Mouse (Mus musculus): ENCODE results near the gene Setd7. TPM values are rescaled to one million over a fixed set of nuclear protein-coding genes. Genes with fewer than 3 reads are reported as not detected.
A peak's percentile ranks its signal among the peaks of the same experiment; 100 is the strongest.

Gene Setd7
- polyA plus RNA-seq, 1 experiment from 2014 or later = 2.1 TPM

DNA sequence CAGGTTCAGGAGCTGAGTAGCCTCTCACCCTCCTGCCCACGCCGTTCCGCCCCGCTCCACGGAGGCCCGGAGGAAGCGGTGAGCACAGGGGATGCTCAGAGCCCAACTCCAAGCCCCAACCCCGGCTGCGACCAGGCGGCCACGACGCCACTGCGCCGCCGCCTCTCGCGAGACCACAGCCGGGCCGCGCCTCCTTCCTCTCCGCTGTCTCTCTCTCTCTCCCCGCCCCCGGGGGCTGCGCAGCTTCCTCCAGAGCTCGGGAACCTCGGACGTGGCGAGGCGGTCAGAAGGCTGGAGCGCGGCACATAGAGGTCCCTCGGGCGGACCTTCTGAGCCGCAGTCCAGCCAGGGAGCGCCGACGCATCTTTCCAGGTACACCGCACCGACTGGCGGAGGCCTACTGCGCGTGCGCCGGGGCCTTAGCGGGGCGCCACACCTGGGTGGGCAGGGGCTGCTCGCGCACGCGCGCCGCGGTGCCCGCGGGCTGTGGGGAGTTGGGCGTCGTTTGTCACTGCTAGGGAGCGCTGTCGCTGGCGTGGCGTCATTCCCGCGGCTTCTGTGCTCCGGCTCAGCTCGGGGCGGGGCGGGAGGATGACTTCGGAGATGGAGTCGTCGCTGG, 76.8 kb downstream of the Setd7 start, which contains the start of gene Rab33b:
Rab33b (plus strand) TSS at position 180 of the 619 bp plus-strand sequence.
- Histone ChIP-seq H3K36me3 (ENCODE audit: insufficient read depth, low read length) (no peaks in the 10 kb centered on the region), H3K9ac (replicated peaks; ENCODE audit: low read depth) (peak within 1 kb of the TSS; percentile 80), H3K27ac (ENCODE audit: low read length) (peak within 1 kb of the TSS; percentile 94), H3K4me3 (ENCODE audit: low read depth, low read length) (peak within 1 kb of the TSS; percentile 89), H3K4me1 (ENCODE audit: insufficient read depth, low read depth, low read length) (peaks cover 12% of the 10 kb centered on the region; the same call in 1 of the 2 replicates), H3K4me2 (replicated peaks; ENCODE audit: low read depth, low read length) (peak within 1 kb of the TSS; percentile 75), H3K27me3 (replicated peaks; ENCODE audit: insufficient read depth, low read length) (no peaks in the 10 kb centered on the region), H3K9me3 (ENCODE audit: low read length) (no peaks in the 10 kb centered on the region)
- TF ChIP-seq CTCF (IDR thresholded peaks at IDR 0.05) = peak; percentile 60
- no peak for TF ChIP-seq EP300 (IDR thresholded peaks at IDR 0.05)
- ATAC-seq (peak; percentile 97), DNase-seq (ENCODE audit: low spot score) (peak; percentile 99)
- 5% methylated on average over 56 of the region's 70 CpGs for WGBS

DNA sequence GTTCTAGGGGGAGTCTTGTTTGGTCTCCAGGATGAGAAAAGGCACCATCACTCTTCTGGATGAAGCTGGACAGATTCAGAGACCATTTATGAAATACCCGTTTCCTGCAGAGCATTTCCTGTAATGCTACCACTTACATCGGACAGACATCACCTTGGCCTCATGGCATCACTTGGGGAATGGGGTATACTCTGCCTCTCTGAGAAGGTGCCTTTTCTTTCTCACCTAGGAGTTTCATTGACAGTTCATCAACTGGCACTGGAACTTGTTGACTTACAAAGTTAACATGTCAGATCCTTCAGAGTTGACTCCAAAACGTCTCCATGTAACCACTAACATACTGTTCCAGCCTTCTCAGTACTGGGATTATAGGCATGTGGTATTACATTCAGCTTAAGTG, 77.9 kb downstream of the Setd7 start:
- no peak overlapping the region for H3K9ac ChIP-seq (replicated peaks; ENCODE audit: low read depth)
- TF ChIP-seq EP300 (IDR thresholded peaks at IDR 0.05) = no peak
- TF ChIP-seq CTCF (IDR thresholded peaks at IDR 0.05) = no peak
- ATAC-seq (no peak), DNase-seq (ENCODE audit: low spot score) (no peak)
- H3K27ac ChIP-seq (ENCODE audit: low read length) = peak overlapping the region; percentile 94; the same call in 1 of the 2 replicates
- WGBS = 51% methylated on average over 3 of the region's 3 CpGs
- H3K4me2 ChIP-seq (replicated peaks; ENCODE audit: low read depth, low read length) = peak overlapping the region; percentile 75
- H3K36me3 ChIP-seq (ENCODE audit: insufficient read depth, low read length) = no peaks in the 10 kb centered on the region
- H3K4me3 ChIP-seq (ENCODE audit: low read depth, low read length) = no peak overlapping the region
- H3K27me3 ChIP-seq (replicated peaks; ENCODE audit: insufficient read depth, low read length) = no peaks in the 10 kb centered on the region
- H3K9me3 ChIP-seq (ENCODE audit: low read length) = no peaks in the 10 kb centered on the region
- H3K4me1 ChIP-seq (ENCODE audit: insufficient read depth, low read depth, low read length) = peaks cover 12% of the 10 kb centered on the region; the same call in 1 of the 2 replicates

DNA sequence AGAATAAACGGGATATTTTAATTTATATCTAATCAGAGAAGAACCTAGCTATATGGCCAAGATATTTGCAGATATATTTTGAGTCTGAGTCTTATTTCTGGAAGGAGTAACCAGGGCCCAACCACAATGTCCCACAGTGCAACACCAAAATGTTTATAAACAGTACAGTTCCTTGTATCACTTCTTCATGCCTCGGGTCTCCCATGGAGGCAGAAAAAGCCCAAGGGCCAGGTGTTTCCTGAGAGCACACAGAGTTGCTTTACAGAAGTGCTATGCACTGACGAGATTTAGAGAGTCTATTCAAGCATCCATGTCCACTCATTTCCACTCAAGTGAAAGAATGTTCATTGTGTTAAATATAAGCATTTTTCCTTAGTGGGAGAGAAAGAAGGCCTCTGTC, 78.8 kb downstream of the Setd7 start:
- H3K9ac ChIP-seq (replicated peaks; ENCODE audit: low read depth) = no peak overlapping the region
- DNase-seq (ENCODE audit: low spot score) (no peak), ATAC-seq (no peak)
- no peak overlapping the region for H3K4me3 ChIP-seq (ENCODE audit: low read depth, low read length)
- no peak overlapping the region for H3K4me2 ChIP-seq (replicated peaks; ENCODE audit: low read depth, low read length)
- H3K27ac ChIP-seq (ENCODE audit: low read length) = no peak overlapping the region
- WGBS = 25% methylated on average over 3 of the region's 3 CpGs
- H3K9me3 ChIP-seq (ENCODE audit: low read length) = no peaks in the 10 kb centered on the region
- H3K4me1 ChIP-seq (ENCODE audit: insufficient read depth, low read depth, low read length) = peaks cover 12% of the 10 kb centered on the region; the same call in 1 of the 2 replicates
- TF ChIP-seq CTCF (IDR thresholded peaks at IDR 0.05) = no peak
- TF ChIP-seq EP300 (IDR thresholded peaks at IDR 0.05) = no peak
- H3K36me3 ChIP-seq (ENCODE audit: insufficient read depth, low read length) = no peaks in the 10 kb centered on the region
- no peaks in the 10 kb centered on the region for H3K27me3 ChIP-seq (replicated peaks; ENCODE audit: insufficient read depth, low read length)

DNA sequence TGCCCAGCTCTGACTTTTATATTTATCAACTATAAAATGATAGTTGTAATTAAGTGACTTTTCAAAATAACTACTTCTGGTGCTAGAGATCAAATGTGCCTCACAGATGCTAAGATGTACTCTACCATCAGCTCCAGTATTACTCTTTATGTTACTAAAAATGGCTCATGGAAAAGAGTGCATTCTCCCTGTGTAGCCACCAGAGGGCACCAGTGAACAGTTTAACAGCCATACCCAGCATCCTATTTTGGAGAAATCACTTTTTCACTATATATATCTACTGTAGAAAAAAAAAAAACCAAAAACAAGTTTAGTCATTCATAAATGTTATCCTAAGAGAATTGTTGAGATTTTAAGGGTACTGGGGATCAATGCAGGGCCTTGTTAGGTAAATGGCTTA, 79.6 kb downstream of the Setd7 start:
- no peak for ATAC-seq
- no peak overlapping the region for H3K27ac ChIP-seq (ENCODE audit: low read length)
- H3K4me1 ChIP-seq (ENCODE audit: insufficient read depth, low read depth, low read length) = peaks cover 12% of the 10 kb centered on the region; the same call in 1 of the 2 replicates
- TF ChIP-seq CTCF (IDR thresholded peaks at IDR 0.05) (peak; percentile 86), EP300 (IDR thresholded peaks at IDR 0.05) (no peak)
- H3K9me3 ChIP-seq (ENCODE audit: low read length) = no peaks in the 10 kb centered on the region
- H3K36me3 ChIP-seq (ENCODE audit: insufficient read depth, low read length) = no peaks in the 10 kb centered on the region
- no peak overlapping the region for H3K4me3 ChIP-seq (ENCODE audit: low read depth, low read length)
- no peak overlapping the region for H3K4me2 ChIP-seq (replicated peaks; ENCODE audit: low read depth, low read length)
- no peak overlapping the region for H3K9ac ChIP-seq (replicated peaks; ENCODE audit: low read depth)
- peak; percentile 81 for DNase-seq (ENCODE audit: low spot score)
- H3K27me3 ChIP-seq (replicated peaks; ENCODE audit: insufficient read depth, low read length) = no peaks in the 10 kb centered on the region

DNA sequence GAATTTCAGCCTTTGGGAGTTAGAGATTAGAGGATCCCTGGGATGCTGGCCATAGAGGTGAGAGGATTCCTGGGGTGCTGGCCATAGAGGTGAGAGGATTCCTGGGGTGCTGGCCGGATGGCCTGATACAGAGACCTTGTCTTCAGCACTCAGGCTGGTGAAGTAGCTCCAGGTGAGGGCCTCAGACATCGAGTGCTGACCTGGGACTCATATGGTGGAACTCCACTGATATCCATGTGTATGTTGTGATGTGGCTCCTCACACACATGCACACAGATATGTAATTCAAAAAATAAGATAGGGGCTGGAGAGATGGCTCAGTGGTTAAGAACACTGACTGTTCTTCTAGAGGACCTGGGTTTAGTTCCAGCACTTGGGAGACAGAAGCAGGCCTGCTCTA, 80.8 kb downstream of the Setd7 start:
- Histone ChIP-seq H3K36me3 (ENCODE audit: insufficient read depth, low read length) (no peaks in the 10 kb centered on the region), H3K4me2 (replicated peaks; ENCODE audit: low read depth, low read length) (no peak overlapping the region), H3K27ac (ENCODE audit: low read length) (no peak overlapping the region), H3K9ac (replicated peaks; ENCODE audit: low read depth) (no peak overlapping the region), H3K4me3 (ENCODE audit: low read depth, low read length) (no peak overlapping the region), H3K9me3 (ENCODE audit: low read length) (no peaks in the 10 kb centered on the region), H3K4me1 (ENCODE audit: insufficient read depth, low read depth, low read length) (peaks cover 6% of the 10 kb centered on the region; the same call in 1 of the 2 replicates), H3K27me3 (replicated peaks; ENCODE audit: insufficient read depth, low read length) (no peaks in the 10 kb centered on the region)
- ATAC-seq = no peak
- TF ChIP-seq CTCF (IDR thresholded peaks at IDR 0.05) (no peak), EP300 (IDR thresholded peaks at IDR 0.05) (no peak)
- WGBS = 33% methylated on average over 2 of the region's 2 CpGs
- no peak for DNase-seq (ENCODE audit: low spot score)

DNA sequence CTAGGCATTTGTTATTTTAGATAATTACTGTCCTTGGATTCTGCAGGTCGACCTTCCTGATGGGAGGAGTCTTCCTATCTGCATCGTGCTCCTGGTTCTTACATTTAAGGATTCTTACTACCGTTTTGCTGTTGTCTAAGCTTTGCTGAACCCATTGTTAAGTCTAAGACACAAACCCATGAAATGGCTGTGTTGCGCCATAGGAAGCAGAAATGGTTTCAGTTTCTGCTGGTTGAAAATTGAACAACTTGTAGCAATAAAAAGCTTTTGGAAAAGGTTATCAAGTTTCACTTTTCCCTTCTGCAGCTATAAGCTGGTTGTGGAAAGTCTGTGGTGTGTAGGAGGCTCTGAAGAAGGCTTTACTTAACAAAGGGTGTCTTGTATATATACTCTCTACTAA, 85.0 kb downstream of the Setd7 start:
- no peaks in the 10 kb centered on the region for H3K4me1 ChIP-seq (ENCODE audit: insufficient read depth, low read depth, low read length)
- DNase-seq (ENCODE audit: low spot score) (peak; percentile 21), ATAC-seq (no peak)
- H3K9ac ChIP-seq (replicated peaks; ENCODE audit: low read depth) = no peak overlapping the region
- no peak overlapping the region for H3K27ac ChIP-seq (ENCODE audit: low read length)
- H3K4me2 ChIP-seq (replicated peaks; ENCODE audit: low read depth, low read length) = no peak overlapping the region
- no peak for TF ChIP-seq EP300 (IDR thresholded peaks at IDR 0.05)
- no peak for TF ChIP-seq CTCF (IDR thresholded peaks at IDR 0.05)
- 0 out of 2 replicates have a peak, but pooled peaks cover 5% of the 10 kb centered on the region for H3K36me3 ChIP-seq (ENCODE audit: insufficient read depth, low read length)
- H3K27me3 ChIP-seq (replicated peaks; ENCODE audit: insufficient read depth, low read length) = no peaks in the 10 kb centered on the region
- H3K9me3 ChIP-seq (ENCODE audit: low read length) = no peaks in the 10 kb centered on the region
- 77% methylated on average over 4 of the region's 4 CpGs for WGBS
- no peak overlapping the region for H3K4me3 ChIP-seq (ENCODE audit: low read depth, low read length)

Measured in lung, postnatal 0 days (tissue).